Mouse (Mus musculus): ENCODE results near the gene Gm49510. TPM values are rescaled to one million over a fixed set of nuclear protein-coding genes. Genes with fewer than 3 reads are reported as not detected.

Gm49510 gene
- total and polyA plus RNA-seq, 3 experiments = 1.4 to 8.2 TPM; not detected in 1

GRCm38 (mm10) chr15:78912040-78912439 is 12.6 kb downstream of the Gm49510 start:
- peaks cover 88% of the 10 kb centered on the region for H3K36me3 ChIP-seq (replicated peaks)
- TF ChIP-seq CTCF (IDR thresholded peaks at IDR 0.05; ENCODE audit: low read depth, low read length) (no peak), GATA1 (IDR thresholded peaks at IDR 0.05; ENCODE audit: borderline replicate concordance, low read length) (no peak), GATA2 (IDR thresholded peaks at IDR 0.05; ENCODE audit: borderline replicate concordance, low read depth, low read length) (no peak), TAL1 (conservative IDR thresholded peaks at IDR 0.05; ENCODE audit: low read depth, low read length) (no peak), POLR2AphosphoS5 (IDR thresholded peaks at IDR 0.05; ENCODE audit: insufficient replicate concordance, low read depth, low read length) (no peak)
- ATAC-seq (ENCODE audit: extremely low read depth, insufficient number of reproducible peaks, low FRiP score, poor library complexity, severe bottlenecking) (no peak), DNase-seq (ENCODE audit: low spot score) (no peak)
- peaks cover 88% of the 10 kb centered on the region for H3K4me1 ChIP-seq (ENCODE audit: insufficient read depth, low read depth, low read length)
- H3K9me3 ChIP-seq (replicated peaks) = no peaks in the 10 kb centered on the region
- no peak overlapping the region for H3K4me3 ChIP-seq (ENCODE audit: low read depth, low read length)
- H3K27me3 ChIP-seq (ENCODE audit: insufficient read depth, low read length) = no peaks in the 10 kb centered on the region

- ATAC-seq (ENCODE audit: extremely low read depth, insufficient number of reproducible peaks, low FRiP score, poor library complexity, severe bottlenecking) = peak; percentile 94
- peaks cover 86% of the 10 kb centered on the region for H3K36me3 ChIP-seq (replicated peaks)
- no peaks in the 10 kb centered on the region for H3K27me3 ChIP-seq (ENCODE audit: insufficient read depth, low read length)
- no peak for TF ChIP-seq GATA2 (IDR thresholded peaks at IDR 0.05; ENCODE audit: borderline replicate concordance, low read depth, low read length)
- no peak for TF ChIP-seq CTCF (IDR thresholded peaks at IDR 0.05; ENCODE audit: low read depth, low read length)
- TF ChIP-seq TAL1 (conservative IDR thresholded peaks at IDR 0.05; ENCODE audit: low read depth, low read length) = no peak
- no peak for TF ChIP-seq POLR2AphosphoS5 (IDR thresholded peaks at IDR 0.05; ENCODE audit: insufficient replicate concordance, low read depth, low read length)
- no peak for TF ChIP-seq GATA1 (IDR thresholded peaks at IDR 0.05; ENCODE audit: borderline replicate concordance, low read length)
- no peaks in the 10 kb centered on the region for H3K9me3 ChIP-seq (replicated peaks)
- DNase-seq (ENCODE audit: low spot score) = peak; percentile 92
- peak within 1 kb of the TSS; percentile 98 for H3K4me3 ChIP-seq (ENCODE audit: low read depth, low read length)
- H3K4me1 ChIP-seq (ENCODE audit: insufficient read depth, low read depth, low read length) = peaks cover 87% of the 10 kb centered on the region
Measured at GRCm38 (mm10) chr15:78913632-78914090, 14.2 kb downstream of the Gm49510 start, which contains the start of gene Pdxp. Pdxp (plus strand) TSS chr15:78913919.

GRCm38 (mm10) chr15:78914091-78914822 is 14.8 kb downstream of the Gm49510 start:
- H3K36me3 ChIP-seq (replicated peaks) = peaks cover 86% of the 10 kb centered on the region
- H3K4me3 ChIP-seq (ENCODE audit: low read depth, low read length) = peak overlapping the region; percentile 98
- peaks cover 86% of the 10 kb centered on the region for H3K4me1 ChIP-seq (ENCODE audit: insufficient read depth, low read depth, low read length)
- TF ChIP-seq CTCF (IDR thresholded peaks at IDR 0.05; ENCODE audit: low read depth, low read length) (no peak), GATA1 (IDR thresholded peaks at IDR 0.05; ENCODE audit: borderline replicate concordance, low read length) (no peak), GATA2 (IDR thresholded peaks at IDR 0.05; ENCODE audit: borderline replicate concordance, low read depth, low read length) (no peak), TAL1 (conservative IDR thresholded peaks at IDR 0.05; ENCODE audit: low read depth, low read length) (no peak), POLR2AphosphoS5 (IDR thresholded peaks at IDR 0.05; ENCODE audit: insufficient replicate concordance, low read depth, low read length) (no peak; the same call in 1 of the 2 replicates)
- H3K9me3 ChIP-seq (replicated peaks) = no peaks in the 10 kb centered on the region
- peak; percentile 27 for DNase-seq (ENCODE audit: low spot score)
- no peaks in the 10 kb centered on the region for H3K27me3 ChIP-seq (ENCODE audit: insufficient read depth, low read length)
- ATAC-seq (ENCODE audit: extremely low read depth, insufficient number of reproducible peaks, low FRiP score, poor library complexity, severe bottlenecking) = no peak

GRCm38 (mm10) chr15:78914823-78915659 is 15.6 kb downstream of the Gm49510 start:
- no peaks in the 10 kb centered on the region for H3K9me3 ChIP-seq (replicated peaks)
- peaks cover 86% of the 10 kb centered on the region for H3K4me1 ChIP-seq (ENCODE audit: insufficient read depth, low read depth, low read length)
- peak overlapping the region; percentile 98 for H3K4me3 ChIP-seq (ENCODE audit: low read depth, low read length)
- H3K36me3 ChIP-seq (replicated peaks) = peaks cover 86% of the 10 kb centered on the region
- ATAC-seq (ENCODE audit: extremely low read depth, insufficient number of reproducible peaks, low FRiP score, poor library complexity, severe bottlenecking) = no peak
- no peak for DNase-seq (ENCODE audit: low spot score)
- TF ChIP-seq GATA1 (IDR thresholded peaks at IDR 0.05; ENCODE audit: borderline replicate concordance, low read length) (no peak), TAL1 (conservative IDR thresholded peaks at IDR 0.05; ENCODE audit: low read depth, low read length) (no peak), POLR2AphosphoS5 (IDR thresholded peaks at IDR 0.05; ENCODE audit: insufficient replicate concordance, low read depth, low read length) (no peak), GATA2 (IDR thresholded peaks at IDR 0.05; ENCODE audit: borderline replicate concordance, low read depth, low read length) (no peak), CTCF (IDR thresholded peaks at IDR 0.05; ENCODE audit: low read depth, low read length) (no peak)
- H3K27me3 ChIP-seq (ENCODE audit: insufficient read depth, low read length) = no peaks in the 10 kb centered on the region

- ATAC-seq (ENCODE audit: extremely low read depth, insufficient number of reproducible peaks, low FRiP score, poor library complexity, severe bottlenecking) (no peak), DNase-seq (ENCODE audit: low spot score) (peak; percentile 77)
- H3K9me3 ChIP-seq (replicated peaks) = no peaks in the 10 kb centered on the region
- H3K36me3 ChIP-seq (replicated peaks) = peaks cover 86% of the 10 kb centered on the region
- TF ChIP-seq TAL1 (conservative IDR thresholded peaks at IDR 0.05; ENCODE audit: low read depth, low read length) (no peak), GATA2 (IDR thresholded peaks at IDR 0.05; ENCODE audit: borderline replicate concordance, low read depth, low read length) (no peak), GATA1 (IDR thresholded peaks at IDR 0.05; ENCODE audit: borderline replicate concordance, low read length) (no peak), CTCF (IDR thresholded peaks at IDR 0.05; ENCODE audit: low read depth, low read length) (peak; percentile 83)
- peak overlapping the region; percentile 98 for H3K4me3 ChIP-seq (ENCODE audit: low read depth, low read length)
- peaks cover 84% of the 10 kb centered on the region for H3K4me1 ChIP-seq (ENCODE audit: insufficient read depth, low read depth, low read length)
- H3K27me3 ChIP-seq (ENCODE audit: insufficient read depth, low read length) = no peaks in the 10 kb centered on the region
Measured at GRCm38 (mm10) chr15:78915660-78916017, 16.2 kb downstream of the Gm49510 start.

Data from G1E (cell line).